Mouse (Mus musculus) activated CD4-positive, CD25-positive, alpha-beta regulatory T cell, adult 9 weeks (primary cell): ENCODE measurements around the gene Plod2. TPM values are rescaled to one million over a fixed set of nuclear protein-coding genes. Genes with fewer than 3 reads are reported as not detected.

Source experiments
- polyA plus RNA-seq: library from polyadenylated mRNA; unstranded; fragments of 100-300 nt; shearing (Covaris generic); gene quantifications from one replicate; pipeline ENCODE4 v1.2.1, GENCODE M21; 2017

Gene Plod2
- polyA plus RNA-seq: 1.7 TPM

GRCm38 (mm10) chr9:92541977-92542561 is at the start of gene Plod2:
Plod2 (plus strand) TSS chr9:92542223.

Other genes with a start within 250 kb of the Plod2 start
- gene 1700057G04Rik, start 232.8 kb upstream of the Plod2 start, polyA plus RNA-seq: not detected
- gene Plscr4, start 84.8 kb upstream of the Plod2 start, polyA plus RNA-seq: 0.44 TPM